Mouse (Mus musculus) kidney, embryonic 16.5 days (tissue): ENCODE data around the gene 1700093K21Rik. TPM values are rescaled to one million over a fixed set of nuclear protein-coding genes. Genes with fewer than 3 reads are reported as not detected.

Experiments
- ATAC-seq: fragments of 200-750 bp; cut with Nextera tagmentation; 2 replicates; pipeline ENCODE4 v1.8.0; 2017; ENCODE audit warnings: moderate TSS enrichment; ENCODE audit not compliant: low FRiP score, low TSS enrichment
- H3K27ac ChIP-seq: fragments of 300-500 bp; sonication (generic); 2 replicates; pipeline ENCODE4 v1.5.1; 2014; ENCODE audit warnings: low read length
- H3K27me3 ChIP-seq: fragments of 300-500 bp; sonication (generic); 2 replicates; pipeline ENCODE4 v1.6.1; 2014; ENCODE audit warnings: low read length, control low read depth, mixed read lengths; ENCODE audit not compliant: insufficient read depth
- H3K36me3 ChIP-seq: fragments of 300-500 bp; sonication (generic); 2 replicates; pipeline ENCODE4 v1.6.1; 2014; ENCODE audit warnings: low read length, control low read depth, mixed read lengths; ENCODE audit not compliant: insufficient read depth
- H3K4me1 ChIP-seq: fragments of 300-500 bp; sonication (generic); 2 replicates; pipeline ENCODE4 v1.6.1; 2014; ENCODE audit warnings: low read length, control low read depth, mixed read lengths; ENCODE audit not compliant: insufficient read depth
- H3K4me2 ChIP-seq: fragments of 300-500 bp; sonication (generic); replicated peaks from 2 replicates; pipeline ENCODE4 v1.6.1; 2014; ENCODE audit warnings: low read depth, low read length
- H3K4me3 ChIP-seq: fragments of 300-500 bp; sonication (generic); 2 replicates; pipeline ENCODE4 v1.5.1; 2014; ENCODE audit warnings: mild to moderate bottlenecking, low read length
- H3K9ac ChIP-seq: fragments of 300-500 bp; sonication (generic); replicated peaks from 2 replicates; pipeline ENCODE4 v1.6.1; 2014; ENCODE audit warnings: low read length
- H3K9me3 ChIP-seq: fragments of 300-500 bp; sonication (generic); 2 replicates; pipeline ENCODE4 v1.6.1; 2016; ENCODE audit warnings: low read length, control low read depth
- WGBS: fragments of 180-500 bp; shearing (Covaris S2); extraction: QIAGEN DNeasy Blood & Tissue Kit; methylation state at CpG from one replicate; pipeline ENCODE4 v1.1.7; 2014; 5-methylcytosine and 5-hydroxymethylcytosine counted together
- microRNA-seq: library from miRNA; unstranded; fragments of <30 nt; microRNA quantifications from one replicate; pipeline ENCODE4, GENCODE M21; 2016
- polyA plus RNA-seq: library from polyadenylated mRNA; unstranded; fragments of >200 nt; fragmentation: Nextera tagmentation; extraction: Ambion mirVana; gene quantifications from 2 replicates; pipeline ENCODE4 v1.2.1, GENCODE M21; 2015

The 1700093K21Rik gene
- polyA plus RNA-seq, 1 experiment from 2014 or later: not detected

DNA sequence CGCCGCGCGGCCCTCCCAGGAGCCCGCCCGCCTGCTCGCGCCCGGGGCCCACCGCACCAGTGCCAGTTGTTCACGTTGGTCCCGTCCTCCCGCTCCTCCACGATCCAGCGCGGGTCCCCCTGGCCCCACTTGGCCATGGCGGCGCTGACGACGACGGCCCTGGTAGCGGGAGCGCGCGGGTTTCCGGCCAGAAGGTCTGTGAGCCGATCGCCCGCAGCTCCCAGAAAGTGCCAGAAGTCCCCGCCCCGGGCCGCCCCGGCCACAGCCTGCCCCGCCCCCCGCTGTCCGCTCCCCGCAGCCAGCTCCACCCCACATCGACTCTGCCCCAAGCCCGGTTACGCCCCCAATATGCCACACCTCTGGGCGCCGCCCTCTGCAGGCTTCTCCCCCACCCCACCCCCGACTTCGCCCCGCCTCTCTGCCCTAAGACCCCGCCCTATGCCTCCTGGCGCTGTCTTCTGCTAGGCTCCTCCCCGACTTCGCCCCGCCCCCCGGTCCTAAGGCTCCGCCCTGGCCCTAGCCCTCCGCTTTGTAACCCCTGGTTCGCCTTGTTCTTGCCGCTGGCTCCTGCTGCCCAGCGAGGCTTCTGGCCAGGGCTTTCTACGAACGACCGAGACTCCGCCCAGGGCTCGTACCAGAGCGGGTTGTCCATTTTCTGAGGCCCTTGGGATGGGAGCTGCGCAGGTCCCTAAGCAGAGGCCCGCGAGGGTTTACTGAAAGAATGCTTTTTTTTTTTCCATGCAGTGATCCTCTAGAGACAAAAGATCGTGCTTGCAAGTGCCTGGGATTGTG lies 23.0 kb downstream of the 1700093K21Rik start, which contains the start of gene Ahsa2:
Gene Ahsa2, minus strand, starts transcription at position 313 of the 792 bp plus-strand sequence.
- Histone ChIP-seq H3K36me3 (peaks cover 17% of the 10 kb centered on the region), H3K9me3 (no peaks in the 10 kb centered on the region), H3K4me1 (peaks cover 20% of the 10 kb centered on the region), H3K27ac (peak within 1 kb of the TSS; percentile 96), H3K4me2 (peak within 1 kb of the TSS; percentile 69), H3K4me3 (peak within 1 kb of the TSS; percentile 86), H3K27me3 (no peaks in the 10 kb centered on the region), H3K9ac (peak within 1 kb of the TSS; percentile 95)
- WGBS: under 1% methylated on average over 56 of the region's 66 CpGs
- ATAC-seq: peak; percentile 97

DNA sequence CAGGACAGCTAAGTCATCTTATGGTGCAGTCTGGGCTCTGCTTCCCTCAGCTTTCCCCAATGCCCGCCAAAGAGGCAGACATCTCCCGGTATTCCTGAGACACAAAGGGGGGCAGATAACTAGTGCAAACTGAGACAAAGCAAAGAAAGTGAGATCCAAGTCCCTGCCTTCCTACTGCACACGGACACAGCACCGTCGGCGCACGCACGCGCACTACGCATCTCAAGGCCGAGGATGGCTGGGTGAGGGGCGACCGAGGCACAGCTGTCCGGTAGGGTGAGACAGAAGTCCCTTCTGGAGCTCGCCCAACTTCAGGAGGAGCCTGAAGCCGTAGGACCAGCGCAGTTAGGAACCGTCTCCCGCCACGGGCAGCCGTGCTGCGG lies 23.6 kb downstream of the 1700093K21Rik start:
- H3K9me3 ChIP-seq: no peaks in the 10 kb centered on the region
- peak; percentile 87 for ATAC-seq
- H3K4me3 ChIP-seq: peak overlapping the region; percentile 86
- peak overlapping the region; percentile 95 for H3K9ac ChIP-seq
- no peaks in the 10 kb centered on the region for H3K27me3 ChIP-seq
- peak overlapping the region; percentile 67 for H3K4me2 ChIP-seq
- under 1% methylated on average over 21 of the region's 22 CpGs for WGBS
- H3K36me3 ChIP-seq: peaks cover 23% of the 10 kb centered on the region
- peak overlapping the region; percentile 96 for H3K27ac ChIP-seq
- H3K4me1 ChIP-seq: peaks cover 20% of the 10 kb centered on the region

DNA sequence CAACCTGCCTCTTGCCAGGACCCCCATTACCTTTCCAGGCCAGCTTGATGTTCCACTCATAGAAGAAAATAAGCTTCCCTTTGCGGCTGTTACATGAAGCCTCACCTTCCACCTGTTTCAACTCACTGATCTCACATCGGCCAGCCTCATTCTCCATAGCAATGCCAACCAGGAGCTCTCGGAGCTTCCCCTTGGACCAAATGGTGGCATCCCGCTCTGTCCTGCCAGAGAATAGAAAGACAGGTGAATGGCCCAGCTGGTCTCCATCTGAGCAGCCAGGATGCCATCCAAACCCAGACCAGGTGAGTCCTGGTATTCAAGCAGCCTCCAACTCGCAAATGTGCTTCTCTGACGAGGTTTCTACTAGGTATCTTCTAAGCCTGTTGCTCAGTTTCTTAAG lies 24.3 kb downstream of the 1700093K21Rik start:
- H3K27ac ChIP-seq: no peak overlapping the region
- no peaks in the 10 kb centered on the region for H3K9me3 ChIP-seq
- no peaks in the 10 kb centered on the region for H3K27me3 ChIP-seq
- peak overlapping the region; percentile 95 for H3K9ac ChIP-seq
- ATAC-seq: no peak
- peak overlapping the region; percentile 86 for H3K4me3 ChIP-seq
- peaks cover 20% of the 10 kb centered on the region for H3K4me1 ChIP-seq
- H3K4me2 ChIP-seq: peak overlapping the region; percentile 67
- WGBS: 22% methylated on average over 6 of the region's 6 CpGs
- peaks cover 29% of the 10 kb centered on the region for H3K36me3 ChIP-seq

DNA sequence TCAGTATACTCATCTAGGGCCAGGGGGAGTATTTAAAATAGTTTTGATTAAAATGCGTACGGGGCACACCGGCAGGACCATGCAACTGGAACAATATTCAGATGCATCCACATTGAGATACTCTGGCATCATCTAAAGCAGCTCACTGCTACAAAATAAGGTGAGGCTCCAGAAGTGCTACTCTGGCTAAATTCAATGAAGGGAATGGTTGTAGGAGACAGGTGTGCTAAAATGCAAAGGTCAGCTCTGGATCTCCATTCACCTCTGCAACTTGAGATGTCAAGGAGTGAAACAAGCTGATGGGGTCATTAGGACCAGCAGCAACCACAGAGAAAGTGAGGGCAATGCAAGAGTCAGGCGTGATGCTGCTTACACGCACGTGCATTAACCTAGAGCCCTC lies 25.7 kb downstream of the 1700093K21Rik start:
- Histone ChIP-seq H3K27ac (no peak overlapping the region), H3K9me3 (no peaks in the 10 kb centered on the region), H3K4me2 (no peak overlapping the region), H3K4me1 (peaks cover 20% of the 10 kb centered on the region), H3K4me3 (no peak overlapping the region), H3K27me3 (no peaks in the 10 kb centered on the region), H3K9ac (no peak overlapping the region), H3K36me3 (peaks cover 42% of the 10 kb centered on the region)
- 64% methylated on average over 6 of the region's 6 CpGs for WGBS
- ATAC-seq: no peak

DNA sequence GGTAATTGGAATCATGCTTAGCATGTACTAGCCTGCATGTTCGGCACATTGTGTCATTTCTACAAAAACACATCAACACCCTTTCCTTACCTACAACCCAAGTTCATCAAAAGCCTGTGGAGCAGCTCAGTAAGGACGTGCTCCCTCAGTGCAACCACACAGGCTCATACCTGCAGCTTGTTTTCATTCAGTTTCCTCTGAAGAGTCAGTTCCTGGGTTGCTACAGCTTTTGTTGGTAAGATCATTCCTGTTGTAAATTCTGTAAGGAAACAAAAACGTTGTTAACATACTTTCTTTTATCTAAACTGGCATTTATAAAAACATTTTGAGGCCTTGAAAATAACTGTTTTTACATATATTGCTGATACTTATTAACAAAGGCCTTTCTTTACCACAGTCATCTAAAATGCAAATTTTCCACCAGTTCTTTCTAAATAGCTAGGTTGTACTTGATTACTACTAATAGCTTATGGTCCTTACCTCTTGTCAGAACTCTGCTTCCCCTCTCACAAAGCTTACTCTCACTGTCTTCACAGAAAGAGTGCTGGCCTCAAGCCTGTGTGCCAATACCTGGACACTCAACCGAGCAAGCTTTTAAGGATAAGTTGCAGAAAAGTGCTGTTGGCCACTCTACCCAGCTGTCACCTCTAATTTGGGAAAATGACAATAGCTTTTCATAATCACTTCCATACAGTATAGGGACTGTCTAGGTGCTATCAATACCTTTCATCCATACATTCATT lies 28.7 kb downstream of the 1700093K21Rik start:
- peaks cover 64% of the 10 kb centered on the region for H3K36me3 ChIP-seq
- H3K9ac ChIP-seq: no peak overlapping the region
- H3K4me1 ChIP-seq: peaks cover 17% of the 10 kb centered on the region
- no peaks in the 10 kb centered on the region for H3K9me3 ChIP-seq
- H3K4me2 ChIP-seq: no peak overlapping the region
- H3K4me3 ChIP-seq: no peak overlapping the region
- H3K27ac ChIP-seq: no peak overlapping the region
- no peak for ATAC-seq
- no peaks in the 10 kb centered on the region for H3K27me3 ChIP-seq
- 91% methylated on average over 4 of the region's 4 CpGs for WGBS

DNA sequence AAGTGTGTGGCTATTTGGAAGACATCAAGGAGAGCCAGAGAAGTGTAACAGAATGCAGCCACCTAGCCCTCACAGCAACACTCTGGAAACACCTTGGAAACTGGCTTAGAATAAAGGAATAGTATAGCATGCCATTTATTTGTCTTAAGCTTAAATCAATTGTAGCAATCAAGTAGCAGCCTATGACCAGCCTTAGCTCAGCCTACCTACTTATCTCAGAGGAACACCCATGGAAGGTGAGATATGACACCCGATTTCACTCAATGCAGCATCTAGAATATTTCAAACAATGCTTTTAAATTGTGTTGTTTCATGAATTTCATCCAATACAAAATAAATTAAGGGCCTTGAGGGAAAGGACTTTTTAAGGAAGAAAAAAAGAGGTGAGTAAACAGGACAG lies 31.0 kb downstream of the 1700093K21Rik start:
- Histone ChIP-seq H3K27me3 (no peaks in the 10 kb centered on the region), H3K9ac (no peak overlapping the region), H3K27ac (no peak overlapping the region), H3K9me3 (no peaks in the 10 kb centered on the region), H3K36me3 (peaks cover 78% of the 10 kb centered on the region), H3K4me1 (no peaks in the 10 kb centered on the region), H3K4me3 (no peak overlapping the region), H3K4me2 (no peak overlapping the region)
- 92% methylated on average over 1 of the region's 1 CpGs for WGBS
- no peak for ATAC-seq

Small RNAs within 50 kb of the gene (microRNA-seq; reads per million reads assigned to microRNA genes)
- not detected for gene Gm47279

Other genes with a start within 250 kb of the 1700093K21Rik start
- 22.4 and 22.5 TPM in 2 replicates for gene Usp34, start 214.3 kb downstream of the 1700093K21Rik start, polyA plus RNA-seq
- 81.7 and 83.1 TPM in 2 replicates for gene Ahsa2, start 23.1 kb downstream of the 1700093K21Rik start, polyA plus RNA-seq
- gene 0610010F05Rik, start 112.5 kb upstream of the 1700093K21Rik start, polyA plus RNA-seq: 22.5 and 24.8 TPM in 2 replicates
- gene Pus10, start 144.5 kb upstream of the 1700093K21Rik start, polyA plus RNA-seq: 21.2 and 23.7 TPM in 2 replicates
- 24.5 and 29.8 TPM in 2 replicates for gene Pex13, start 144.8 kb upstream of the 1700093K21Rik start, polyA plus RNA-seq
- 0.60 and 0.76 TPM in 2 replicates for gene Rel, start 249.8 kb upstream of the 1700093K21Rik start, polyA plus RNA-seq